Mouse (Mus musculus) brain, embryonic 14.5 days (tissue): ENCODE data around the gene Atf1.

ENCODE experiments used
- CTCF ChIP-seq: fragments of 200-500 bp; IDR thresholded peaks from 2 replicates; pipeline ENCODE4 v1.5.1; 2012; ENCODE audit warnings: inconsistent platforms, mild to moderate bottlenecking, moderate library complexity, borderline replicate concordance; ENCODE audit not compliant: insufficient read depth, insufficient read length; ENCODE audit errors: extremely low read depth
- POLR2A ChIP-seq: fragments of 200-500 bp; IDR thresholded peaks from 2 replicates; pipeline ENCODE4 v1.6.1; 2012; ENCODE audit warnings: mild to moderate bottlenecking, inconsistent platforms, borderline replicate concordance; ENCODE audit not compliant: poor library complexity, insufficient read depth, insufficient read length, severe bottlenecking; ENCODE audit errors: extremely low read depth

- TF ChIP-seq POLR2A: no peak
- no peak for TF ChIP-seq CTCF
Measured at GRCm38 (mm10) chr15:100190083-100190482, 37.5 kb upstream of the Atf1 start.
